Mouse (Mus musculus) midbrain, embryonic 16.5 days (tissue): ENCODE results near the gene Arvcf. TPM values are rescaled to one million over a fixed set of nuclear protein-coding genes. Genes with fewer than 3 reads are reported as not detected.

Experiments
- ATAC-seq: fragments of 200-750 bp; cut with Nextera tagmentation; 2 replicates; pipeline ENCODE4 v1.8.0; 2017; ENCODE audit warnings: moderate TSS enrichment
- H3K27ac ChIP-seq: fragments of 300-500 bp; sonication (generic); 2 replicates; pipeline ENCODE4 v1.5.1; 2014; ENCODE audit warnings: mild to moderate bottlenecking, low read length, mixed read lengths
- H3K27me3 ChIP-seq: fragments of 300-500 bp; sonication (generic); 2 replicates; pipeline ENCODE4 v1.6.1; 2014; ENCODE audit warnings: low read depth, low read length, mixed read lengths; ENCODE audit not compliant: control insufficient read depth, insufficient read depth
- H3K36me3 ChIP-seq: fragments of 300-500 bp; sonication (generic); 2 replicates; pipeline ENCODE4 v1.6.1; 2014; ENCODE audit warnings: mild to moderate bottlenecking, low read length, moderate library complexity, mixed read lengths; ENCODE audit not compliant: control insufficient read depth, insufficient read depth
- H3K4me1 ChIP-seq: fragments of 300-500 bp; sonication (generic); 2 replicates; pipeline ENCODE4 v1.6.1; 2014; ENCODE audit warnings: mild to moderate bottlenecking, low read length, mixed read lengths; ENCODE audit not compliant: control insufficient read depth, insufficient read depth
- H3K4me2 ChIP-seq: fragments of 300-500 bp; sonication (generic); 2 replicates; pipeline ENCODE4 v1.6.1; 2014; ENCODE audit warnings: mild to moderate bottlenecking, low read length, mixed read lengths
- H3K4me3 ChIP-seq: fragments of 300-500 bp; sonication (generic); 2 replicates; pipeline ENCODE4 v1.5.1; 2014; ENCODE audit warnings: low read depth, mild to moderate bottlenecking, low read length, moderate library complexity, mixed read lengths
- H3K9ac ChIP-seq: fragments of 300-500 bp; sonication (generic); 2 replicates; pipeline ENCODE4 v1.6.1; 2014; ENCODE audit warnings: low read depth, low read length, mixed read lengths
- H3K9me3 ChIP-seq: fragments of 300-500 bp; sonication (generic); replicated peaks from 2 replicates; pipeline ENCODE4 v1.6.1; 2014; ENCODE audit warnings: mild to moderate bottlenecking, low read length, mixed read lengths; ENCODE audit not compliant: control insufficient read depth, poor library complexity, severe bottlenecking
- WGBS: fragments of 180-500 bp; shearing (Covaris S2); extraction: QIAGEN DNeasy Blood & Tissue Kit; methylation state at CpG from one replicate; pipeline ENCODE4 v1.1.7; 2014; 5-methylcytosine and 5-hydroxymethylcytosine counted together
- polyA plus RNA-seq: library from polyadenylated mRNA; unstranded; fragments of >200 nt; fragmentation: Nextera tagmentation; extraction: Ambion mirVana; gene quantifications from 2 replicates; pipeline ENCODE4 v1.2.1, GENCODE M21; 2015

Gene Arvcf
- polyA plus RNA-seq, 1 experiment from 2014 or later = 80.2 TPM

GRCm38 (mm10) chr16:18405876-18406275 lies 57.9 kb downstream of the Arvcf start:
- Histone ChIP-seq H3K4me2 (no peak overlapping the region), H3K9me3 (no peaks in the 10 kb centered on the region), H3K9ac (0 out of 2 replicates have a peak overlapping the region, but pooled peaks have one; percentile 7), H3K4me1 (peaks cover 10% of the 10 kb centered on the region), H3K27ac (no peak overlapping the region), H3K36me3 (peaks cover 38% of the 10 kb centered on the region), H3K4me3 (no peak overlapping the region), H3K27me3 (no peaks in the 10 kb centered on the region)
- no peak for ATAC-seq
- 51% methylated on average over 2 of the region's 2 CpGs for WGBS

- H3K9ac ChIP-seq = no peak overlapping the region
- peak overlapping the region; percentile 56; the same call in 1 of the 2 replicates for H3K27ac ChIP-seq
- H3K4me1 ChIP-seq = peaks cover 10% of the 10 kb centered on the region
- H3K4me3 ChIP-seq = no peak overlapping the region
- no peaks in the 10 kb centered on the region for H3K27me3 ChIP-seq
- peak; percentile 22; the same call in 1 of the 2 replicates for ATAC-seq
- no peaks in the 10 kb centered on the region for H3K9me3 ChIP-seq
- H3K36me3 ChIP-seq = peaks cover 38% of the 10 kb centered on the region
- 9% methylated on average over 2 of the region's 2 CpGs for WGBS
- no peak overlapping the region for H3K4me2 ChIP-seq
These were observed 58.3 kb downstream of the Arvcf start for GRCm38 (mm10) chr16:18406293-18406692.

GRCm38 (mm10) chr16:18407912-18408311 lies 59.9 kb downstream of the Arvcf start:
- peaks cover 28% of the 10 kb centered on the region for H3K36me3 ChIP-seq
- no peak overlapping the region for H3K4me2 ChIP-seq
- no peak overlapping the region for H3K4me3 ChIP-seq
- ATAC-seq = no peak
- no peak overlapping the region for H3K9ac ChIP-seq
- 57% methylated on average over 7 of the region's 7 CpGs for WGBS
- no peaks in the 10 kb centered on the region for H3K27me3 ChIP-seq
- peaks cover 9% of the 10 kb centered on the region for H3K4me1 ChIP-seq
- no peak overlapping the region for H3K27ac ChIP-seq
- H3K9me3 ChIP-seq = no peaks in the 10 kb centered on the region

DNA sequence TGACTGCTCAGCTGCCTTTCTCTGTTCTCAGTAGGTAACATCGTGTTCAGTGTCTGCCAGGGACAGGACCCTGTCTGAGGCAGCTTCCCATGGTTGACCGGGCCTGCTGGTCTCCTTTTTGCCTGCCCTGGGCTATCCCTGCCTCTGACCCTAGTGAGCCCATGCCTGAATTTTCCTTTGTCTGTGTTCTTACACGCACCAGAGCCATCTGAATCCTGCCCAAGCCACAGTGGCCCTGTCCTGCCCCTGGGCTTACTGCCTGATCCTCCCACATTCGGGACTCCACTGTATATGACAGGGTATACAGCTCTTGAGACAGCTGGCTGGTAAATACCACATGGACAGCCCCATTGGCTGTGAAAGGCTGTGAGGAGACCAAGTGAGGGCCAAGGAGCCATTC lies 61.8 kb downstream of the Arvcf start:
- H3K36me3 ChIP-seq = peaks cover 10% of the 10 kb centered on the region
- no peak overlapping the region for H3K9ac ChIP-seq
- H3K4me1 ChIP-seq = peaks cover 9% of the 10 kb centered on the region
- WGBS = 52% methylated on average over 4 of the region's 4 CpGs
- no peaks in the 10 kb centered on the region for H3K27me3 ChIP-seq
- H3K4me2 ChIP-seq = no peak overlapping the region
- H3K4me3 ChIP-seq = no peak overlapping the region
- ATAC-seq = no peak
- peak overlapping the region; percentile 54 for H3K27ac ChIP-seq
- H3K9me3 ChIP-seq = no peaks in the 10 kb centered on the region

DNA sequence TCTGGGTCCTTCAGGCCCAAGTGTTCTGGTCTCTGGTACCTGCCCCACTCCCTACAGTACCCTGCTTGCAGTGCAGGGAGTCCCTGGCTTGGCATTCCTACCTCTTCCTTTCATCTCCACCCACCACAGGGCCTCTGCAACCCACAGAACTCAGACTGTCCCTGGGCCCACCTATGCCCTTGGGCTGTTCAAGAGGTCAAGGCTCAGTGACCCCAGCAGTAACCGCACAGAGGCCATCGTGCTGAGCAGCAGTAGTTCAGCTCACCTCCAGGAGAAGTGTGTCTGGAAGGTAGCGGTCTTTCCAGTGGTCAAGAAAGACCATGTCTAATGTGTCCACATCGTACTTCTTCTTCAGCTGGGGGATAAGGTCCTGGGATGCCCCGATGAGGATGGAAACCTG lies 62.4 kb downstream of the Arvcf start:
- Histone ChIP-seq H3K36me3 (peaks cover 7% of the 10 kb centered on the region), H3K27ac (no peak overlapping the region)
- ATAC-seq = no peak

DNA sequence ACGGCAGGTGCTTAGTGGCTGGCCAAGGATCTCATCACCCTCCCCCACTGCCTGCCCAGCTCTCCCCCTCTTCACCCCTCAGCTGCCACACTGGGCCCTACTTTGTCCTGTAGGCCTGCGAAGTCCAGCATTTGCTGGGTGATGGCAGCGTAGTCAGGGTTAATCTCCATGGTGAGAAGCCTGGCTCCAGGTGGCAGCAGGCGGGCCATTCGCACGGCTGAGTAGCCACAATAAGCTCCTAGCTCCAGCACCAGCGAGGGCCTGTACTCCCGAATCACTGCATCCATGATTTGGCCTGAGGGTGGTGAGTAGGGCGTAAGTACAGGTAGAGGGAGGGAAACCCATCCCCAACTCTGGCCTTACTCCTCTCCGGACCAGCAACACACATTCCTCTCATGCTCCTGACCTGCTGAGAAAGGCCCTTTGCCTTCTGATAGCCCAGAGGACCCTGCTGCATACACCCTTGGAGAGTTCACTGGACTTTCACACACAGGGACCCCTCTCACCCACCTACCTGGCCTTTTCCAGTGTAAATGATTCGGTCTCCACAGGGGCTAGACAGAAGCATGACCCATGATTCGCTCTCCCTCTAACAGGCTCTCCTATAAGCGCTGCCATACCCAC lies 63.2 kb downstream of the Arvcf start:
- ATAC-seq = no peak
- no peak overlapping the region for H3K27ac ChIP-seq
- WGBS = 40% methylated on average over 13 of the region's 13 CpGs
- H3K4me3 ChIP-seq = no peak overlapping the region
- H3K4me1 ChIP-seq = peaks cover 9% of the 10 kb centered on the region
- peak overlapping the region; percentile 14; the same call in 1 of the 2 replicates for H3K9ac ChIP-seq
- H3K9me3 ChIP-seq = no peaks in the 10 kb centered on the region
- H3K36me3 ChIP-seq = peaks cover 4% of the 10 kb centered on the region
- no peak overlapping the region for H3K4me2 ChIP-seq
- no peaks in the 10 kb centered on the region for H3K27me3 ChIP-seq

More for the DNA sequence above, 62.4 kb downstream of the Arvcf start:
- H3K9ac ChIP-seq = no peak overlapping the region
- peaks cover 9% of the 10 kb centered on the region for H3K4me1 ChIP-seq
- no peaks in the 10 kb centered on the region for H3K9me3 ChIP-seq
- H3K27me3 ChIP-seq = no peaks in the 10 kb centered on the region
- no peak overlapping the region for H3K4me3 ChIP-seq
- 81% methylated on average over 5 of the region's 5 CpGs for WGBS
- no peak overlapping the region for H3K4me2 ChIP-seq

DNA sequence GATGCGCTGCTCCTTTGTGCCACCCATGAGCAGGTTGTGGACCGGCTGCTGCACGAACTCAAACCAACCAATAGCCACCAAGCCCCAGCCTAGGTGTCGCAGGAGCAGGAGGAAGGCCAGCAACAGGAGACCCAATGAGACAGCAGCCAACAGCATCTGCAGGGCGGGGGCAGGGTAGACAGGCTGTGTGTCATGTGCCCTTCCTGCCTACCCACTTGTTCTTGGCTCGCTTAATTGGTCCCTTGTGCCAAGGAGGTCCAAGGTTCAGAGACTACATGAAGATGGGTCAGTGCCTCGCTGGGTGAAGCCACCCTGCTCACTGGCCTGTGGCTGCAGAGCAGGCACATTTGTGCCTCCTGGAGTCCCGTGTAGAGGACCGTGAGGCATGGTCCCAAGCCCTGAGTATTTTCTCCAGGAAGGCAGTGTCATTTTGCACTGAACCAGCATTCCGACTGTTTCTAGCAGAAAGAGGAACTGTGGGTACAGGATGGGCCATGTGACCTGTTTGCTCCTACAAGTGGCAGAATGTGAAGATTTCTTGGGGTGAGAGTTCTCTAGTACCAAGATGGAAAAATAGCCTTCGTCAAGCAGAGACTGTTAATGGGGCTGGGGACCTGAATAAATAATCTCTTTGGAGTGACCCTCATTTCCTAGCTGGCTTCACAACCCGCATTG lies 64.0 kb downstream of the Arvcf start:
- H3K27ac ChIP-seq = no peak overlapping the region
- peaks cover 4% of the 10 kb centered on the region for H3K36me3 ChIP-seq
- H3K27me3 ChIP-seq = no peaks in the 10 kb centered on the region
- H3K4me1 ChIP-seq = peaks cover 9% of the 10 kb centered on the region
- H3K4me2 ChIP-seq = no peak overlapping the region
- 84% methylated on average over 12 of the region's 12 CpGs for WGBS
- no peaks in the 10 kb centered on the region for H3K9me3 ChIP-seq
- H3K4me3 ChIP-seq = no peak overlapping the region
- ATAC-seq = 0 out of 2 replicates have a peak, but pooled peaks have one; percentile 4
- 0 out of 2 replicates have a peak overlapping the region, but pooled peaks have one; percentile 14 for H3K9ac ChIP-seq

GRCm38 (mm10) chr16:18413032-18413816 lies 65.2 kb downstream of the Arvcf start:
- no peak overlapping the region for H3K4me3 ChIP-seq
- whole genome bisulfite sequencing = 95% methylated on average over 7 of the region's 7 CpGs
- no peak overlapping the region for H3K27ac ChIP-seq
- H3K36me3 ChIP-seq = peaks cover 4% of the 10 kb centered on the region
- H3K4me2 ChIP-seq = no peak overlapping the region
- H3K9ac ChIP-seq = no peak overlapping the region
- no peaks in the 10 kb centered on the region for H3K9me3 ChIP-seq
- ATAC-seq = no peak
- no peaks in the 10 kb centered on the region for H3K27me3 ChIP-seq
- H3K4me1 ChIP-seq = peaks cover 9% of the 10 kb centered on the region
